Mouse (Mus musculus): ENCODE results near the gene Asdurf.
"Not testable (repeated sequence)": the region's sequence is repeated elsewhere in the genome, so short reads cannot be mapped to it uniquely, and the experiment has no call there.

Asdurf gene

DNA sequence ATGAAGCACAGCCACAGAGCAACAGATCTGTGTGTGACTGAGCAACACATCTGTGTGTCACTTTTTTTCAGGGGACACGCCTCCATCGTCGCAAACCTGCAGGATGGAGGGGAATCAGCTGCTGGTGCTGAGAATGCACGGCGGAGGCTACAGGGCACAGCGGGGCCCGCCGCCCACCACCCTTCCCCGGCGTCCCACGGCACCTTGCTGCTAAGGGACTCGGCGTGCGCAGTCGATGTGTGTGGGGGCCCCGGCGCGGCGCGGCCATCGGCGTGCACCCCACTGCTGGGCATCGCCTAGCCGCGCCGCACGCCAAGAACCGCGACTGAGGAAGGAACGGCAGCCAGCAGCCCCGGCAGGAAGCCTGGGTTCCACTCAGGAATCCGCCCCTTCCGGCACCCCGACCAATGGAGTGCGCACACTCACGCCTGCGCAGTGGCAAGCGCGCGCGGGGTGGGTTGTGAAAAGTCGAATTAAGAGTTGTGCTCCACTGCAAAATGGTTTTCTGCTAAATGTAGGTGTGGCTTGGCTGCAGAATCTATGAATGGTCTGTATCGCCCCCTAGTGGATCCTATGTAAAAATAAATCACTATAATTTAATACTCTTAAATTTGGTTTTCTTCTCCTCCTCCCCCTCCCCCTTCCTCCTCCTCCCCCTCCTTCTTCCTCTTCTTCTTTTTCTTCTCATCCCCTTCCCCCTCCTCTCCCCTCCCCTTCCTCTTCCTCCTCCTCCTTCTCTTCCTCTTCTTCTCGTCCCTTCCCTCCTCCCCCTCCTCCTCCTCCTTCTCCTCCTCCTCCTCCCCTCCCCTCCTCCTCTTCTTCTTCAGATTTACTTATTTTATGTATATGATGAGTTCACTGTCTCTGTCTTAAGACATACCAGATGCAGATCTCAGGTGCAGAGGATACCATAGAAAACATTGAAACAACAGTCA lies at the start of gene Asdurf, which contains the start of the genes Gm28551 and Asnsd1:
Gene Asdurf (minus strand): TSS at position 293 of the 935 bp plus-strand sequence.
Gene Gm28551 (minus strand): TSS at position 341 of the 935 bp plus-strand sequence.
Gene Asnsd1 (minus strand): TSS at position 426 of the 935 bp plus-strand sequence.
- peak; percentile 97 for DNase-seq

DNA sequence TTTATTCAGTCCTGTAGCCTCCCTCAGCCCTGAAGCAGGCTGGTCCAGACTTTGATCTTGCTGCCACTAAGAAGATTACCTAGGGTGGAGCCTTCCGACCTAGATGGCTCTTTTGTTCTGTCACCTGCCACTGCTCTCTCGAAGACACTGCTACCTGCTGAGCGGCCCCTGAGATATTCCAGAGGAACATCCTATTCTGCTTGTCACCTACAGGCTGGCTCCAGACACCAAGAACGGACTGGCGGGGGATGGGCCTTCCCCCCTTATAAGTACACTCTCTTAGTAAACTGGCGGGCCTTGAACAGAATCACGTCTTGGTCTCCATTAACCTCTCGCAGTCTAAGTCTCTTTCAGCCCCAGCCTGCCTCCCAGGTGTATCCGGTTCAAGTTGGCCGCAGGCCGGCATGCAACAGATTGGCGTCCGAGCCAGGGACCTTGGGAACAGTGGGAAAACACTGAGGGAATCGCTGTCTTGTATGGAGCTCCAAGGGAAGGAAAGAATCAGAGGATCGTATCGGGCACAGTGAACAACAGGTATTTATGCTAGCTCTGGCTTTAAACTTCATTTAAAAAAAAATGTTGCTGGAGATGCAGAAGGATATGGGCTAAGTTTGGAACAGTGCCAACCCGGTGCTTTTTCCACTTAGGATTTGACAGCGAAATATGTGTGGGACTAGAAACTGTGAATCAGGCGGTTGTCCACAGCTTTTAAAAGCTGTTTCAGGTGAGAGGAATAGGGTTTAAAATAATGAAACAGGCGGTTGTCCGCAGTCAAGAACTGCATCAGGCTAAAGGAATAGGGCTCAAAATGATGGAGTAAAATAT lies 41.7 kb upstream of the Asdurf start:
- not testable (repeated sequence) for DNase-seq

DNA sequence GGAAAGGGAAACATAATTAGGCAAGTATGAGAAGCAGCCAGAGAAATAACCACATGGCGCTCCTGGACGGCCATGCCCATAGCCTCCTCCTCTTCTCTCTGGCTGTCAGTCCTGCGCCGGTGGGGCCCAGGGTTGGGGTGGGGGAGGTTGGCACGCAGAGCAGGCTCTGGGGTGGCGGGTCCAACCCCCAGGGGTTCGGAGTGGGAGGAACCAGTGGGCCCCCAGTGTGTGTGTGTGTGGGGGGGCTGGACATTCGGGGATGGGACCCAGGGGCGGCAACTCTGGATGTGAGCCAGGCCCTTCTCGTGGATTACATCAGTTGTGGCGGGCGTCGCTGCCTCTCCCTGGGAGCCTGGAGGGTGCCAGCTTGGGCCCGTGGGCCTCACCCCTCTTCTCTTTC lies 36.3 kb upstream of the Asdurf start:
- DNase-seq: no peak

DNA sequence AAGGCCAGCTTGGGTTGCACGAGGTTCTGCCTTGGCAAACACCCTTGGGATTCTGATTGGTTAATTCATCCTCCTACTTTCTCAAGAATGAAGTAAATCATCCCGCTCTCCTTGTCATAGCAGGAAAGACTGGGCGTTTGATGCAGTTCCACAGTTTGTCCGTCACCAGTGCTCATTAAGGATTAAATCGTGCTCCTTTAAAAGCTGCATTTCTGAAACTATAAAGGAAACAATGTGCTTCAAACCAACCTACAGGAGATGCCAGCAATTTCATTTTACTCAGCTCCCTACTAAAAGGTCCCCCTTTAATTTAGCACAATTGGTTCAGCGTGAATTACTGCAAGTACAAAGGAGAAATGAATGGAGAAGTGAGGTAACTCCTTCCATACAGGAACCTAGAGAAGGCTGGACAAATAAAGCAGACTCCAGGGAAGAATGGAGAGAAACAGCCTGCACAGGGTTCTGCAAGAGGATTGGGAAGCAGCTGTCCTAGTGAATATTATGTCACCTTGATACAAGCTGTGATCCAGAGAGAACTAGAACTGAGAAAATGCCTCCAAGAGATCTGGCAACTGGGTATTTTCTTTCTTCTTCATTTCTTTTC lies 31.8 kb upstream of the Asdurf start:
- DNase-seq: no peak

DNA sequence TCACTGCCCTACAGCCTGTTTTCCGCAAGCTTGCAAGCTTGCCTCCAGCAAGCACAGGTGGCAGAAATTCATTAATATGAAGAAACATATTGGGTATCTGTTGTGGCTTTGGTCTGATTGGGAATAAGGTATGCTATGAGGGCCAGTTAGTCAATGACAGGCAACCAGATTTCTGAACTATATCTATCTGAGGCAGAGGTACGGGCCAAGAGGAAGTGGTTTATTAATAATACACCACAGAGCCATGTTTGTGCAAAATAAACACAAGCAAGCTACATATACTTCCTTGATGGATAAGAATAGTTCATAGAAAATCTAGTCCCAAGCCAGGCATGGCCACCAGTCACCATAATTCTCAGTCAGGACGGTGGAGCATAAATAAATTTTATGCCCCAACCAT lies 25.3 kb upstream of the Asdurf start:
- no peak for DNase-seq

DNA sequence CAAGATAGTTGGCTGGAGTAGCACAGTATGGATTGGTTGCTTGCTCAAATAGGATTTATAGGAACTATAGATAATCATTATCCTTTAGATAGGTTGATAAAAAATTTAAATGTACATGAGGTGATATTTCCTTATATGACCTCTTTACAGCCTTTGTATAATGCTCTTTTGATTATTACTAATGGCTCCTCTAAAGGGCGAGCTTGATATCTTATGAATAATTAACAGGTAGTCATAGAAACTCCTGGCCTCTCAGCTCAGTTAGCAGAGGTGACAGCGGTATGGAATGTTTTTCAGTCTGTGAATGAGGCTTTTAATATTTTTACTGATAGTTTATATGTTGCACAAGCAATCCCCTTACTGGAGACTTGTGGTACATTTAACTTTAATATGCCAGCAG lies 23.5 kb upstream of the Asdurf start:
- not testable (repeated sequence) for DNase-seq

DNA sequence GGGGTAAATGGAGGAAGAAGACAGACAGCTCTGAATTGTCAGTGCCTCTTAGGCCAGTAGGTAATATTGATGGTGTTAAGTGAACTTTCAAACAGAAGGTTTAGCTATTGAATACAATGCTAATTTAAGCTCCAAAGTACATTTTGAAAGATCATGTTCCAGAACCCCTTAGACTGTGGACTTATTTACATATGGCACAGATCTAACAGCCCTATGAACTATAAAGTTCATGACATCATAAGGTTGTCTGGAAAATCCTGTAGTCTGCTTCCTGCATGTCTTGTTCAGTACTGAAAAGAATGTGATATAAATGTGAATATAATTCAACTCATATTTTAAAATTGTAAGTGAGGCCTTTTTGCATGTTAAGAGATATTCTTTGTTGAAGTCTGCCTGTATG lies 6.6 kb upstream of the Asdurf start:
- DNase-seq: no peak

DNA sequence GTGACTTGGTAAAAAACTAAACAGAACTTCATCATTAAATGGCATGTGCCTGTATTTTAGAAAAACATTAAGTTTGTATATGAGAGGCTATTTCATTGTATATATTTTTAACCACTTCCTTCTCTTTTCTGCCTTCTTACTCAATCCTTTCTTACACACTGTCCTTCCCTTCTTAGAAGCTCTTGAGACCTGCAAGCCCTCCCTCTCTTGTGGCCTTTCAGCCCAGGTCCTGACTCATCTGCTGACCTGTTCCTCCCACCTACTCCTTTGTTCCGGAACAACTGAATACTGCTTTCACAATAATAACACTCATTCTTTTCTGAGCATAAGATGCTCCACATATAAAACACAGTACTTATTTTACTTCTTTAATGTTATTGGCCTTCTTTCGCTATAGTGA lies 11.3 kb downstream of the Asdurf start:
- no peak for DNase-seq

DNA sequence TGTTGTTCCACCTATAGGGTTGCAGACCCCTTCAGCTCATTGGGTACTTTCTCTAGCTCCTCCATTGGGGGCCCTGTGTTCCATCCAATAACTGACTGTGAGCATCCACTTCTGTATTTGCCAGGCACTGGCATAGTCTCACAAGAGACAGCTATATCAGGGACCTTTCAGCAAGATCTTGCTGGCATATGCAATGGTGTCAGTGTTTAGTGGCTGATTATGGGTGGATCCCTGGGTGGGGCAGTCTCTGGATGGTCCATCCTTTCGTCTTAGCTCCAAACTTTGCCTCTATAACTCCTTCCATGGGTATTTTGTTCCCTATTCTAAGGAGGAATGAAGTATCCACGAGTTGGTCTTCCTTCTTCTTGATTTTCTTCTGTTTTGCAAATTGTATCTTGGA lies 15.0 kb downstream of the Asdurf start:
- DNase-seq: not testable (repeated sequence)

DNA sequence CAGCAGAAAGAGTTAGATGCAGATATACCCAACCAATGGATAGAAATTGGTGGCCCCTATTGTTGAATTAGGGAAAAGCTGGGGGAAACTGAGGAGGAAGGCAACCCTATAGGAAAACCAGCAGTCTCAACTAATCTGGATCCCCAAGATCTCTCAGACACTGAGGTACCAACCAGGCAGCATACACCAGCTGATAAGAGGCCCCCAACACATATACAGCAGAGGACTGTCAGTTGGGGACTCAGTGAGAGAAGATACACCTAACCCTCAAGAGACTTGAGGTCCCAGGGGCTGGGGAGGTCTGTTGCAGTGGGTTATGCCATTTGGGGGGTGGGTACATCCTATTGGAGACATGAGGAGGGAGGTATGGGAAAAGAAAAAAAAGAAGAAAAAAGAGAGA lies 17.0 kb downstream of the Asdurf start:
- DNase-seq: no peak

DNA sequence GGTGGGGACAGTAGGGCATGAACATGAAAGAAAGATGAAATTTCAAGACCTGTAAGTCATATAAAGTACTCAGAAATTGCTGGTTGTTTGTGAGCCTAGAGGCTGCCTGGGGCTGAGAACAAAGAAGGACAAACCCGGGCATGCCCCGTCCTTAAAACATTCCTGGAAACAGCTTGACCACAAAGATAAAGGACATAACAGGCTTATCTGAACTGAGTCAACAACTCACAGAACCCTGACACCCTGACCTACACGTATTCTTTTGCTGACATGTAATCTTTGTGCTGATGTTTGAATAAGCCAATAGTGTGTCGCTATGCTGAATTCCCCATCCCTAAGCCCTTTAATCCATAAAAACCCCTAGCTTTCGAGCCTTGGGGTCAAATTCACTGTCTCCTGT lies 18.9 kb downstream of the Asdurf start:
- DNase-seq: not testable (repeated sequence)

DNA sequence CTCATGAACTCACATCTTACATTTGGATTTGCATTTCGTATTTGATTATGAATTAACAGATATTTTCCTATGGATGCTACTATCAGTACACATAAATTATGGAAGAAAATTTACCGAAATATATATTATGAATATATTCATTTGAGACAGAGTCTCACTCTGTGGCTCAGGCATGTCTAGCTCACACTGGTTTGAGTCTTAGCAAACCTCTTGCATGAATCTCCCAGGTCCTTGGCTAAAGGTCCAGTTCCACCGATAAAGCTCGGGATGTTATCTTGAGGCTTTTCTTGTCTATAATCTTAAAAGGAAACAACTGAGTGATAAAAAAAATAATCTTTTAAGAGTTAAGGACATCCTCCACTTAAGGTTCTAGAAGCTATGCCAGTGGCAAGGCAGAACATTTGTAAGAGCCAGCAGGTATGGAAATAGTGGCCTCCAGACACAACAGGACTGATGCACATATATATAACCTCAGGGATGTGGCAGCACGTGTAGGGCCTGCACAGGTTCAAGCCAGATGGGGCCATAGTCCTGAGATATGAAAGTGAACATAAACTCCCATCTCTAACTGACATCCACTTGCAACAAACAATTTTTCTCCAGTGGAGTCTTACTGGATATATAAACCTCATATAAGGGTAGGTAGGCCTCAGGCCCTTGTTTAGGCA lies 27.5 kb downstream of the Asdurf start:
- no peak for DNase-seq

DNA sequence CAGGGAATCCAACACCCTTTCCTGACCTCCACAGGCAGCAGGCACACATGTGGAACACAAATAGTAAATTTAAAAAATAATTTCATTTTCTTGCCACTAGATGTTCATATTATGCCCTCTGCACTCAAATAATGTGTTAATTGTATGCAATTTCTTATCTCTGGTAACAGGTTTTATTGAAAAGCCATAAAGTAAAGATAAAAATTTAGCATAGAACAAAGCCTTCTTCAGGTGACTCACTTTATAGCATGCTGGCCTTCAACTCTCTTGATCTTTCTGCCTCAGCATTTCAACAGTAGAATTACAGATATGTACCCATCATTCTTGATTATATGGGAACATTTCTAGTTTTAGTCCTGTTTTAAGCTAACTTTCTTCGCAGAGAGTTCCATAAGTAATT lies 28.1 kb downstream of the Asdurf start:
- DNase-seq: no peak

DNA sequence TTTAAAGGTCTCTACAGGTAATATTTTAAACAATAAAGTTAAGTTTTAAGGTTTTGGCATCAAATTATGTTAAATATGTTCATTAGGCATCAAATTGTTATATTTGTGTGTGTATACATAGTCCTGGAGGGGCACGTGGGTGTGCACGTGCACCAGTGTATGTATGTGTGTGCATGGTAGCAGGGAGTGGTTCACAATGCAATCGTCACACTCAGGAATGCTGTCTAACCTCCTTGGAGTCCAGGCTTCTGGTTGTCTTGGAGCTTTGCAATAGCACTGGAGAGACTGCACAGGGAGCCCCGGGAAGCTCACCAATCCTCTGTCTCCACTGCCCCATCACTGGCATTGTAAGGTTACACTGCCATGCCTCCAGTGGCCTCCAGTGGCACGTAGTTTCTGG lies 29.2 kb downstream of the Asdurf start:
- DNase-seq: no peak

DNA sequence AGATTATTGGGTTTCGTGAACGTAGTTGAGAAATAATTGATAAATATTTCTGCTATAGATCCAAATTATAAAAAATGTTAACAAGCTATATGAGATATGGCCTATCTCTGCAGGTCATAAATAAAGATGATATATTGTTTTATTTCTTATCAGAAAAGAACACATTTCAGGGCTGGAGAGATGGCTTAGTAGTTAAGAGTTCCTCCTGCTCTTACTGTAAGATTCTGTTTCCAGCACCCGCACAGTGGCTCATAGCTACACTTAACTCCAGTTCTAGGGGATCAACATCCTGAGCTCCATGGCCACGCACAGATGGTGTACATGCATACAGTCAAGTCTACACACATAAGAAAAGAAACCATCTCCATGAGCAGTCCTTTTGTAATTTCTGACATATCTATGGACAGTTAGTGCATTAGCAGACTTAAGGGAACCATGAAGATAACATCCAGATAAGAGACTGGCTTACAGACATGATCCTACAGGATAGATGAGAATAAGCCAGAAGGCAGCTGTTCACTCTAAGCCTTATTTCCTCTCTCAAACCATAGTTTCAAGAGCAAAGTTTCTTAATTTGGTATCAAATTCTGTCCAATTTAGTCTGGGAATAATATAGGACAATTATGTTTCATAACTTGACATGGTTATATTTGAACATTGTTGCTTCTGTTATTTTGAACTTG lies 30.6 kb downstream of the Asdurf start:
- DNase-seq: no peak

DNA sequence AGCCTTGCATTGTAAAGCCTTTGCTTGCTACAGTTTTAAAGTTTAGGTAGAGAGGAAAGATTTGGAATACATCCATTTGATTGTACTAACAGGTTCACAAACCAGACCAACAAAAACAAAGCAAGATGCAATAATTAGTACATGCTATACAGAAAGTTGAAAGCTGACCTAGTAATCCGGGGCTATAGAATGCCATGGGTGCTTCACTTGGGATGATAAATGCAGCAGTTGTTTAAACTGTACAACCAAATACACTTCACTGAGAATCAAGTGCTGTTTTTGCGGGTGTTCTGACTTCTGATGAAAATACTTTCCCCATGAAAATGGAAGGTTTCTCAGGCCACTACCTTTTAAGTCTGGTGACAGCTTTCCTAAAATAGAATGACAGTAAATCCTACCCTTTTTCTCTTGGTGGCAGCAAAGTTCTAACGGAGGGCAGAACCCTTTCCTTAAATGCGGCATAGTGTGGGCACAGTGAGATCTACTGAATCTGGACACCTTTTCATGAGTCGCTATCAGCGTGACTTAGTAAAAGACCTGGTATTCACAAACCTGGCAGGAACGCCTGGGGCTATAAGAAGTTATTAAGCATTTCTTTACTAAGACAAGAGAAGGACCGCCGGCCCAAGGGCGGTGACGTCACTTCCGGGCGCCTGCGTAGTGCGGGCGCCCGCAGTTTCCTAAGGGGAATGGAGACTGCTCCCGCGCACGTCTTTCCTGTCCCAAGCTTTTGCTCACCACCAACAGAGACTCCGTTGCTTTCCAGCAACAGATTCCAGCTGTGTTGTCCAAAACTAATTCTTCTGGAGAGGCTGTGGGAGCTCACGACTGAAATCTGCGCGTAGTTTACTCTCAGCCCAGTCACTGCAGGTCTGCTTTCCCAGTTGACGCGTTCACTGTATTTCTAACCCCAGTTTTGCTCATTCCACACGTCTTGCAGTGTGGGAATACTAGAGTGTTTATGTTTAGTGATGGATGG lies 39.1 kb downstream of the Asdurf start, which contains the start of gene Osgepl1:
Gene Osgepl1 (plus strand): TSS at position 636 of the 979 bp plus-strand sequence.
- peak; percentile 86 for DNase-seq

DNA sequence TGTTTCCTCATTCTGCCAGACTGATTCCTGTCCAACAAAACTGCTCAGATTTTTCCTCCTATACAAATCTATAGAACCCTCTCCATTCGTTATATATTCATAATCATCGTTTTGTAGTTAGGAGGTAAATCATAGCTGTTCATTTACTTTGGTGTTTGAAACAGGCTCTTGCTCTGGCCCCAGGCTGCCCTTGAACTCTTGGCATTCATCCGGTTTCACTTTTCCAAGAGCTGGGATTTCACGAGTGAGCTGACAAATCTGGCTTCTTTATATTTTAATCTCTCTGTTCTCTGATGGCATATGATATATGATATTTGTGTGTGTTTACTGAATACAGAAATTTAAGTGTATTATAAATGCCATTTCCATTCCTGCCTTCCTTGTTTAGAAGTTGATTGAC lies 51.9 kb downstream of the Asdurf start:
- no peak for DNase-seq

Data from cerebellum, adult 9-10 months (tissue).